Mouse (Mus musculus) layer of hippocampus, postnatal 14 days (tissue): ENCODE results near the gene Amz1. TPM values are rescaled to one million over a fixed set of nuclear protein-coding genes. Genes with fewer than 3 reads are reported as not detected.
A peak's percentile ranks its signal among the peaks of the same experiment; 100 is the strongest.

Source experiments
- DNase-seq, 2 experiments: peaks; one replicate each; pipeline ENCODE4 v3.0.0; 2021 to 2022; ENCODE audit warnings: low spot score in 2 of 2, mixed read lengths in 1 of 2
- total RNA-seq, 2 experiments: library from RNA; stranded (reverse); gene quantifications; 2 replicates each; pipeline ENCODE4 v1.2.3; 2021

Gene Amz1
- total RNA-seq, 2 experiments from 2014 or later = 23.9 to 24.1 TPM

GRCm38 (mm10) chr5:140722121-140722520, 1.8 kb upstream of the Amz1 start:
- no peak for DNase-seq

GRCm38 (mm10) chr5:140726062-140726839, 2.3 kb downstream of the Amz1 start:
- DNase-seq = peak; percentile 73 to 87

GRCm38 (mm10) chr5:140726946-140727740, 3.2 kb downstream of the Amz1 start:
- DNase-seq = no peak

- DNase-seq = no peak
Measured at GRCm38 (mm10) chr5:140731040-140731797, 7.3 kb downstream of the Amz1 start.

- DNase-seq = no peak
Measured at GRCm38 (mm10) chr5:140732195-140732594, 8.3 kb downstream of the Amz1 start.

GRCm38 (mm10) chr5:140733336-140733735, 9.4 kb downstream of the Amz1 start:
- no peak for DNase-seq

GRCm38 (mm10) chr5:140735297-140735696, 11.4 kb downstream of the Amz1 start:
- no peak for DNase-seq

GRCm38 (mm10) chr5:140736166-140736565, 12.2 kb downstream of the Amz1 start:
- no peak for DNase-seq

- no peak for DNase-seq
Measured at GRCm38 (mm10) chr5:140739813-140740212, 15.9 kb downstream of the Amz1 start.

GRCm38 (mm10) chr5:140741040-140741439, 17.1 kb downstream of the Amz1 start:
- no peak for DNase-seq

GRCm38 (mm10) chr5:140741877-140742276, 17.9 kb downstream of the Amz1 start:
- no peak for DNase-seq

GRCm38 (mm10) chr5:140743706-140744131, 19.8 kb downstream of the Amz1 start:
- DNase-seq = peak in 1 of 2 experiments; percentile 62

- no peak for DNase-seq
Measured at GRCm38 (mm10) chr5:140748425-140748824, 24.5 kb downstream of the Amz1 start.

- DNase-seq = peak; percentile 76 to 79
Measured at GRCm38 (mm10) chr5:140749062-140749875, 25.3 kb downstream of the Amz1 start.

- DNase-seq = peak in 1 of 2 experiments; percentile 50
Measured at GRCm38 (mm10) chr5:140750925-140751324, 27.0 kb downstream of the Amz1 start.

- DNase-seq = no peak
Measured at GRCm38 (mm10) chr5:140752041-140752440, 28.1 kb downstream of the Amz1 start.

- DNase-seq = no peak
Measured at GRCm38 (mm10) chr5:140752639-140753038, 28.7 kb downstream of the Amz1 start.

GRCm38 (mm10) chr5:140753223-140753622, 29.3 kb downstream of the Amz1 start:
- DNase-seq = no peak

- no peak for DNase-seq
Measured at GRCm38 (mm10) chr5:140758864-140759263, 34.9 kb downstream of the Amz1 start.

GRCm38 (mm10) chr5:140762540-140762939, 38.6 kb downstream of the Amz1 start:
- DNase-seq = no peak
